Mouse (Mus musculus) heart, adult 2 months (tissue): ENCODE results near the gene Gpalpp1. TPM values are rescaled to one million over a fixed set of nuclear protein-coding genes. Genes with fewer than 3 reads are reported as not detected.

ENCODE experiments used
- DNase-seq, 2 experiments: peaks; one replicate each; pipeline ENCODE4 v3.0.0; 2021
- H3K27ac ChIP-seq: fragments of 200-600 bp; 2 replicates; pipeline ENCODE4 v1.8.1; 2022
- H3K27me3 ChIP-seq: fragments of 200-500 bp; 2 replicates; pipeline ENCODE4 v1.6.1; 2012; ENCODE audit warnings: mild to moderate bottlenecking, low read length, inconsistent platforms, mixed read lengths; ENCODE audit not compliant: control insufficient read depth, insufficient read depth
- H3K36me3 ChIP-seq: fragments of 200-500 bp; 2 replicates; pipeline ENCODE4 v1.6.1; 2012; ENCODE audit warnings: low read length, inconsistent platforms; ENCODE audit not compliant: control insufficient read depth, insufficient read depth
- H3K4me1 ChIP-seq: fragments of 200-500 bp; 2 replicates; pipeline ENCODE4 v1.6.1; 2011; ENCODE audit warnings: low read length; ENCODE audit not compliant: control insufficient read depth, insufficient read depth
- H3K4me3 ChIP-seq: fragments of 200-600 bp; 2 replicates; pipeline ENCODE4 v1.8.1; 2022
- H3K79me2 ChIP-seq: fragments of 200-500 bp; replicated peaks from 2 replicates; pipeline ENCODE4 v1.6.1; 2012; ENCODE audit warnings: mild to moderate bottlenecking, inconsistent platforms, low read length, moderate library complexity, mixed read lengths; ENCODE audit not compliant: control insufficient read depth, insufficient read depth
- H3K9ac ChIP-seq: fragments of 200-500 bp; 2 replicates; pipeline ENCODE4 v1.6.1; 2012; ENCODE audit warnings: low read depth, mild to moderate bottlenecking, control low read depth, inconsistent platforms, low read length, mixed read lengths
- CTCF ChIP-seq: fragments of 200-600 bp; IDR thresholded peaks from 2 replicates; pipeline ENCODE4 v1.8.1; 2022; ENCODE audit warnings: antibody characterized with exemption, mild to moderate bottlenecking, moderate library complexity
- EP300 ChIP-seq: fragments of 200-500 bp; IDR thresholded peaks from 2 replicates; pipeline ENCODE4 v1.6.1; 2011; ENCODE audit warnings: low read depth, low read length, control low read depth; ENCODE audit not compliant: insufficient read depth
- POLR2A ChIP-seq: fragments of 200-500 bp; IDR thresholded peaks from 2 replicates; pipeline ENCODE4 v1.6.1; 2011; ENCODE audit warnings: mild to moderate bottlenecking, low read depth, low read length, control low read depth; ENCODE audit not compliant: insufficient read depth
- WGBS: fragments of 180-500 bp; shearing (Covaris S2); methylation state at CpG from one replicate; pipeline ENCODE4 v1.1.7; 2018; 5-methylcytosine and 5-hydroxymethylcytosine counted together
- intact Hi-C: fragments of 180-260 bp; cut with DNase I; formaldehyde crosslinking; loops from one replicate; pipeline ENCODE4 v1.15.1; 2025
- polyA plus RNA-seq: library from polyadenylated mRNA; depleted of rRNA; stranded (reverse); fragments of >200 nt; gene quantifications from 2 replicates; pipeline ENCODE4 v1.2.3, GENCODE M21; 2012
- total RNA-seq, 2 experiments: library from RNA; stranded (reverse); gene quantifications; 2 replicates each; pipeline ENCODE4 v1.2.3; 2021

Gpalpp1 gene
- total and polyA plus RNA-seq, 3 experiments, result 3.2 to 11.3 (median 11.2) TPM

GRCm38 (mm10) chr14:76122663-76123058 lies 12.1 kb upstream of the Gpalpp1 start:
- no peak for TF ChIP-seq CTCF
- TF ChIP-seq EP300, result no peak
- WGBS, result 72% methylated on average over 8 of the region's 8 CpGs
- H3K27ac ChIP-seq, result no peak overlapping the region
- DNase-seq, result no peak
- peaks cover 2% of the 10 kb centered on the region for H3K4me1 ChIP-seq
- intact Hi-C loops, result loop anchor here (1.0 kb wide), 1 partner anchor 351 kb away; no protein-coding TSS in a partner anchor
- H3K9ac ChIP-seq, result no peak overlapping the region
- no peaks in the 10 kb centered on the region for H3K27me3 ChIP-seq
- H3K79me2 ChIP-seq, result no peaks in the 10 kb centered on the region
- no peaks in the 10 kb centered on the region for H3K36me3 ChIP-seq
- no peak overlapping the region for H3K4me3 ChIP-seq

DNA sequence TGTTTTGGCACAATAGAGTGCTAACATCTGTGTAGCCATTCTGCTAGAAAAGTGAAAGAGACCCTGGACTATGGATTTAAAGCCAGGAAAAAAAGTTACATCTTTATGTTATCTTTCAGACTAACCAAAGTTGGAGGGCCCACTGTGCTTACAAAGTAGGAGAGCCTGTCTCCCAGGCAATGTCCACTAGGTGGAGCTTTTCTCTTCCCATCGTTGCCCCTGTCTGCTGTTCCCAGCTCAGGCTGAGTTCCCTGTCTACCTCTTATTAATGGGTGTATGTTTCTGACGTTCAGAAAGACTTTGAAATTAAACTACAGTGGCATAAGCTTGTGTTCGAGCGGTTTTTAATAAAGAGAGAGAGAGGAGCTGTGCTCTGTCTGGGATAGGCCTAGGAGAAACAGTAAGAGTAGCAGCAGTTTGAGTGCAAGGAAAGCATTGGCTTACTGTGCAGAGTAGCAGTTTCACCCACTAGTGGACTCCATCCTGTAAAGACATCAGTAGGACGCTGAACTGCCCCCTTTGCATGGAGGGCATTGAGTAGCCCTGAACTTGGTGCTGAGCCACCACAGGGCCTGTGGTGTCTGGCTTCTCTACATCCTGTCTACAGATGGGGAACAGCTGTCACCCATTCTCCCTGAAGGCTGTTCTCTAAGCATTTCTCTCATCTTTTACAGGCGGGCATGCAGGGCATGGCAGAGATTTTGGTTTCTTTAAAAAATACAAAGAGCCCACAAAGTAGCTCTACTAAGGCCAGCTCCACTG lies 11.5 kb upstream of the Gpalpp1 start:
- Histone ChIP-seq H3K4me1 (peaks cover 2% of the 10 kb centered on the region), H3K9ac (no peak overlapping the region), H3K27ac (no peak overlapping the region), H3K79me2 (no peaks in the 10 kb centered on the region), H3K27me3 (no peaks in the 10 kb centered on the region), H3K4me3 (no peak overlapping the region), H3K36me3 (no peaks in the 10 kb centered on the region)
- TF ChIP-seq POLR2A (no peak), CTCF (peak; percentile 94), EP300 (0 out of 2 replicates have a peak, but pooled peaks have one; percentile 57)
- intact Hi-C loops, result loop anchor here (1.0 to 2.0 kb wide), 2 partner anchors 351 to 891 kb away; no protein-coding TSS in a partner anchor
- peak; percentile 26 to 32 for DNase-seq
- 48% methylated on average over 6 of the region's 6 CpGs for WGBS

DNA sequence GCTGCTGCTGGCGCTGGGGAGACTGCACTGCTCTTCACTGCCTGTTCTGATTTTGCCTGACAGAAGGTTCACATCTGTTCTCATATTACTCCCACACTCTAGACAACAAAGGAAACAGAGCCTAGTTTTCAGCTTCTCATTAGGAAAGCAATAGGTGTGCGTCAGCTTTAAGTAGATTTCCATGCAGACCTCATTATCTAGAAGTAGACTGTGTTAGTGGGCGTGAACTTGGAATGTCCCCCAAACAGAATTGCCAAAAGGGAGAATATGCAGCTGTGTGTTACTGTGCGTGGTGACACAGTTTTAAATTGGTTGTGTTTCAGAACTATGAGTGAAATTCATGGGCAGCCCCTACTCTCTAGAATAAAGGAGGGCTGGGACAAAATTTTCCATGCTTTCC lies 9.9 kb upstream of the Gpalpp1 start:
- TF ChIP-seq EP300 (no peak), POLR2A (no peak), CTCF (no peak)
- Histone ChIP-seq H3K79me2 (no peaks in the 10 kb centered on the region), H3K36me3 (no peaks in the 10 kb centered on the region), H3K4me3 (no peak overlapping the region), H3K4me1 (peaks cover 2% of the 10 kb centered on the region), H3K27ac (no peak overlapping the region), H3K9ac (no peak overlapping the region), H3K27me3 (no peaks in the 10 kb centered on the region)
- 59% methylated on average over 4 of the region's 4 CpGs for WGBS
- no peak for DNase-seq
- intact Hi-C loops, result loop anchor here (2.0 kb wide), 1 partner anchor 892 kb away; no protein-coding TSS in a partner anchor

- no peaks in the 10 kb centered on the region for H3K36me3 ChIP-seq
- intact Hi-C loops, result no loop called here
- no peak overlapping the region for H3K4me3 ChIP-seq
- 69% methylated on average over 4 of the region's 4 CpGs for WGBS
- H3K79me2 ChIP-seq, result no peaks in the 10 kb centered on the region
- peaks cover 2% of the 10 kb centered on the region for H3K4me1 ChIP-seq
- DNase-seq, result no peak
- H3K27ac ChIP-seq, result no peak overlapping the region
- no peaks in the 10 kb centered on the region for H3K27me3 ChIP-seq
- no peak for TF ChIP-seq EP300
- TF ChIP-seq POLR2A, result no peak
- TF ChIP-seq CTCF, result peak; percentile 43
- H3K9ac ChIP-seq, result no peak overlapping the region
Observed at GRCm38 (mm10) chr14:76118963-76119362, 8.4 kb upstream of the Gpalpp1 start.

GRCm38 (mm10) chr14:76115744-76116143 lies 5.2 kb upstream of the Gpalpp1 start:
- WGBS, result 86% methylated on average over 5 of the region's 5 CpGs
- no peaks in the 10 kb centered on the region; the same call in 1 of the 2 replicates for H3K36me3 ChIP-seq

GRCm38 (mm10) chr14:76099543-76099942 lies 11.0 kb downstream of the Gpalpp1 start:
- Histone ChIP-seq H3K27me3 (no peaks in the 10 kb centered on the region), H3K4me3 (no peak overlapping the region), H3K4me1 (no peaks in the 10 kb centered on the region), H3K36me3 (no peaks in the 10 kb centered on the region; the same call in none of the 2 replicates), H3K9ac (no peak overlapping the region), H3K27ac (no peak overlapping the region), H3K79me2 (no peaks in the 10 kb centered on the region)
- DNase-seq, result no peak
- intact Hi-C loops, result no loop called here
- 85% methylated on average over 9 of the region's 9 CpGs for WGBS
- TF ChIP-seq CTCF, result no peak

More at GRCm38 (mm10) chr14:76115744-76116143, 5.2 kb upstream of the Gpalpp1 start:
- Histone ChIP-seq H3K79me2 (no peaks in the 10 kb centered on the region), H3K4me3 (no peak overlapping the region), H3K27me3 (no peaks in the 10 kb centered on the region), H3K27ac (no peak overlapping the region), H3K9ac (no peak overlapping the region), H3K4me1 (peaks cover 2% of the 10 kb centered on the region)
- intact Hi-C loops, result no loop called here
- DNase-seq, result no peak
- TF ChIP-seq EP300, result no peak
- TF ChIP-seq CTCF, result no peak
- TF ChIP-seq POLR2A, result no peak
